Mouse (Mus musculus) olfactory bulb, adult 2 months (tissue): ENCODE results near the gene Hoxa6.

ENCODE experiments used
- CTCF ChIP-seq: fragments of 200-500 bp; IDR thresholded peaks from 2 replicates; pipeline ENCODE4 v1.5.1; 2012; ENCODE audit warnings: low read depth, mild to moderate bottlenecking, low read length, moderate library complexity; ENCODE audit not compliant: insufficient read depth
- POLR2A ChIP-seq: fragments of 200-500 bp; IDR thresholded peaks from 2 replicates; pipeline ENCODE4 v1.6.1; 2012; ENCODE audit warnings: mild to moderate bottlenecking, low read depth, low read length, moderate library complexity; ENCODE audit not compliant: insufficient read depth

DNA sequence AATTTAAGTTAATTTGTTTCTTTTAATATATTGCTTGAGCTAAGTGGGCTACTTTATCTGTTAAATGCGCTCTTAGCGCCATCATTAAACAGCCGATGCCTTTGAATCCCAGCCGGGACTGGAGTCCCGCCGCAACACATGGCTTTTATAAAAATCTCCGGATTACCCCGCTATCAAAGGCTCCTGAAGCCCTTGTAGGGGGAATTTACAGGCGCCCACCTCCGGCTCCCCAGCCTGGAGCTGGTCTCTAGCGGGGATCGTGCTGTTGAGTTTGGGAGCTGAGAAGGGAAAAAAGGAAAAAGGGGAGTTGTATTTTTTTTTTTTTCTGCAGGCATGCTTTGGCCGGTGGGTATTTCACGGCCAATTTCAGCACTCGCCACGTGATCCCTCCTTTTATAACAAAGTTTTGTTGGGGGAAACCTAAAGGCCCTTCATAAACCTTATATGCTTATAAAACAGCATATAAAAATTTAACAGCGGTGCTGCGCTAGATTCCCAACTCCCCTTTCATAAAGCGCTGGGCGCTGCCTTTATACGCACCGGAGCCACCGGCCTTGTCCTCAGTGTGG, 36.0 kb upstream of the Hoxa6 start:
- TF ChIP-seq CTCF (no peak), POLR2A (no peak)
